Mouse (Mus musculus): ENCODE measurements at regions not wholly inside any gene's neighbourhood (a gene's known extent, or its start where the extent isn't known, plus 50 kb on each side); places are given as distances from the start of the nearest gene placed in this dataset.

DNA sequence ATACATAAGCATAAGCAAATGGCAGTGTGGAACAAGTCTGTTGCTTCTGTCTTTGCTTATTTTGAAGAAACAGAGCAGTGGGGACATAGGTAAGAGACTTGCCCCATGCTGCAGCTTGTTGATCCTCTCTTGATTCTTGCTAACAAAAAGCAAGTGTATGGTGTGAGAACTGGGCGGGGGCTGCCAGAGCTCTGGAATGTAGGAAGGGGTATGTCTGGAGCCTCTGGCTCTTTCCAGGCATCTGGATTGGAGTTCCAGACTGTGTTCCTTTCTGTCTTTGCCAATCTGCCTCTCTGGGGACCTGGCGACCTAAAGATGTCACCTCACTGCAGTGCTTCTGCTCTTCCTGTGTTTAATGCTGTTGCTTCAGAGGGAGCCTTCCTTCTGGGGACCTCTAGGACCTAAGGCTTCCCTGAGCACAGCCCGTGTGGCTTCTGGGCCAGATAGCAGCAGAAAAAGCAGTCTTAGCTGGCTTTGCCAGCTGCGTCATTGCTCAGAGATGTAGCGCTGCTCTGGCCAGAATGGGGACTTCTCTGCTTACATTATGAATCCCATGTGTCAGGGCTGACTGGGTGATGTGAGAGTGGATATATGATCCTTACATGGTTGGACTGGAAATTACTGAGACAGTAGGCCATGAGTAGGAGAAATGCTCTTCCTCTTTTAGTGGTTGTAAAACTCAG, 138.1 kb upstream of the Slit3 start:
- Histone ChIP-seq H3K27ac (ENCODE audit: low read depth) (no peak overlapping the region), H3K4me3 (ENCODE audit: low read depth, low read length) (no peak overlapping the region), H3K27me3 (ENCODE audit: insufficient read depth, low read length) (no peaks in the 10 kb centered on the region), H3K4me2 (ENCODE audit: low read depth, low read length) (no peak overlapping the region), H3K9me3 (ENCODE audit: low read length) (no peaks in the 10 kb centered on the region), H3K4me1 (ENCODE audit: insufficient read depth) (no peaks in the 10 kb centered on the region), H3K9ac (replicated peaks) (no peak overlapping the region), H3K36me3 (replicated peaks; ENCODE audit: insufficient read depth, low read length) (no peaks in the 10 kb centered on the region)
- WGBS (ENCODE audit: insufficient replicate concordance): 63% methylated on average over 5 of the region's 5 CpGs
- TF ChIP-seq CTCF (IDR thresholded peaks at IDR 0.05; ENCODE audit: low read depth) (no peak), EP300 (IDR thresholded peaks at IDR 0.05; ENCODE audit: low read depth) (no peak)
- ATAC-seq: no peak; the same call in 1 of the 2 replicates
- DNase-seq: no peak

DNA sequence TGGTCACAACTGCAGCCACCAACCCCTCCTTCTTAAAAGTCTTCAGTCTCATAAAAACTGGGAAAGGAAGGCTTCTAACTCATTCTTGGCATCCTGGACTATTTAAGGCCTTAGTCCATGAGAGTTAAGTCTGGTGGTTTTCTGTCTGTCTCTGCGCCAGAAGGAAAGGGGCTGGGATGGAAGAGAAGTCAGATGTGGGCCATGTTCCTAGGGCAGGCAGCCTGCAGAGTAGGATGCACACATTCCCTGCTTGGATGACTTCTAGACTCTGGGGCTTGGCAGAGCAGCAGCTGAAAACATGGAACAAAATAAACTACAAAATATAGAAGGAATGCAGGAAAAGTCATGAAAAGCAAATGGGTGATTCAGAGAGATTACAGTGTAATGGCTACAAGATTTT, 140.8 kb upstream of the Slit3 start:
- TF ChIP-seq CTCF (IDR thresholded peaks at IDR 0.05; ENCODE audit: low read depth) (no peak), EP300 (IDR thresholded peaks at IDR 0.05; ENCODE audit: low read depth) (no peak)
- no peak for DNase-seq
- Histone ChIP-seq H3K9me3 (ENCODE audit: low read length) (no peaks in the 10 kb centered on the region), H3K4me1 (ENCODE audit: insufficient read depth) (no peaks in the 10 kb centered on the region), H3K9ac (replicated peaks) (no peak overlapping the region), H3K4me2 (ENCODE audit: low read depth, low read length) (no peak overlapping the region), H3K27ac (ENCODE audit: low read depth) (no peak overlapping the region), H3K27me3 (ENCODE audit: insufficient read depth, low read length) (no peaks in the 10 kb centered on the region), H3K36me3 (replicated peaks; ENCODE audit: insufficient read depth, low read length) (no peaks in the 10 kb centered on the region), H3K4me3 (ENCODE audit: low read depth, low read length) (no peak overlapping the region)
- ATAC-seq: no peak
- 72% methylated on average over 1 of the region's 1 CpGs for WGBS (ENCODE audit: insufficient replicate concordance)

DNA sequence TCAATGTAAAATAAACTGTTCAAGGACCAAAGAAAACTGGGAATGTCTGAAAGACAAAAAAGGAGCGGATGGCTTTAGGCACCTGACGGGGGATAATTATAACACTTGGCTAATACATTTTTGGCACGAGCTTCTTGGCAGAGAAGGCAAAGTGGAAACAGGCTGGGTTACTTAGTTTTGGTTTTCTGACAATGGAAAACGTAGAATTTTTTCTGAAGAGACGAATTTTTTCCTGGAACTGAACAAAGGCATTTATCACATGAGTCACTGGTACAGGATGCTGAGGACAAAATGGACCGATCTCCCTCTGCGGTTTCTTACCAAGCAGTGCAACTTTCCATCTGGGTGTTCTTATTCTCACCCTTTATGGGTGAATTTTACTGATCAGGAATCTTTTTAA, 143.2 kb upstream of the Slit3 start:
- no peak overlapping the region for H3K4me3 ChIP-seq (ENCODE audit: low read depth, low read length)
- DNase-seq (no peak), ATAC-seq (no peak)
- 64% methylated on average over 7 of the region's 7 CpGs for WGBS (ENCODE audit: insufficient replicate concordance)
- H3K27ac ChIP-seq (ENCODE audit: low read depth): no peak overlapping the region
- no peaks in the 10 kb centered on the region for H3K9me3 ChIP-seq (ENCODE audit: low read length)
- no peaks in the 10 kb centered on the region for H3K36me3 ChIP-seq (replicated peaks; ENCODE audit: insufficient read depth, low read length)
- H3K4me1 ChIP-seq (ENCODE audit: insufficient read depth): 0 out of 2 replicates have a peak, but pooled peaks cover 3% of the 10 kb centered on the region
- no peak overlapping the region for H3K4me2 ChIP-seq (ENCODE audit: low read depth, low read length)
- no peak overlapping the region for H3K9ac ChIP-seq (replicated peaks)
- no peaks in the 10 kb centered on the region for H3K27me3 ChIP-seq (ENCODE audit: insufficient read depth, low read length)
- no peak for TF ChIP-seq EP300 (IDR thresholded peaks at IDR 0.05; ENCODE audit: low read depth)
- no peak for TF ChIP-seq CTCF (IDR thresholded peaks at IDR 0.05; ENCODE audit: low read depth)

DNA sequence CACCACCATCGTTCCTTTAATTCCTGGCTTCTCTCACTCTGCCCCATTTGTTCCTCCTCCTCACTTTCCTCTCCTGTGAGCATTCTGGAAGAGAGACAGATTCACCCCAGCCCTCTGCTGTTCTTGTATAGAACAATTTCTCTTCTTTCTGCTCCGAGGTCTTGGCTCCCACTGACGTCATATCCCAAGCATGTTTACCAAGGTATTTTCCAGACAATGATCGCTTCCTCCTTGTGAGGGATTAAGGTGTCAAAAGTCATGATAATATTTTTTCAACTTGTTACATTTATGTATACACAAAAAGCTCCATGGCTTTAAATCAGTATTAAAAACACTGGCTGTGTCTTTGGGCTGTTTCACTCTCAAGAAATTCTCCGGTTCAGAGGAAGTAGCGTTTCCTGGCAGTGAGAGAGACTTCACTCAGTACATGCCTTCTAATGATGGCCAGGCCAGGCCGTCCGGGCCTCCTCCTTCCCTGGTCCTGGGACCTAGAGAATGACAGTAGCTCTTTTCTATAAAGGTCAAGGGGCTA, 142.4 kb upstream of the Spdl1 start:
- no peaks in the 10 kb centered on the region for H3K9me3 ChIP-seq (ENCODE audit: low read length)
- H3K36me3 ChIP-seq (replicated peaks; ENCODE audit: insufficient read depth, low read length): no peaks in the 10 kb centered on the region
- 0 out of 2 replicates have a peak, but pooled peaks cover 3% of the 10 kb centered on the region for H3K4me1 ChIP-seq (ENCODE audit: insufficient read depth)
- TF ChIP-seq CTCF (IDR thresholded peaks at IDR 0.05; ENCODE audit: low read depth) (no peak), EP300 (IDR thresholded peaks at IDR 0.05; ENCODE audit: low read depth) (no peak)
- H3K9ac ChIP-seq (replicated peaks): no peak overlapping the region
- H3K4me2 ChIP-seq (ENCODE audit: low read depth, low read length): no peak overlapping the region
- H3K27ac ChIP-seq (ENCODE audit: low read depth): 0 out of 2 replicates have a peak overlapping the region, but pooled peaks have one; percentile 12
- DNase-seq: no peak
- ATAC-seq: no peak
- H3K27me3 ChIP-seq (ENCODE audit: insufficient read depth, low read length): no peaks in the 10 kb centered on the region
- H3K4me3 ChIP-seq (ENCODE audit: low read depth, low read length): no peak overlapping the region
- 53% methylated on average over 8 of the region's 8 CpGs for WGBS (ENCODE audit: insufficient replicate concordance)

DNA sequence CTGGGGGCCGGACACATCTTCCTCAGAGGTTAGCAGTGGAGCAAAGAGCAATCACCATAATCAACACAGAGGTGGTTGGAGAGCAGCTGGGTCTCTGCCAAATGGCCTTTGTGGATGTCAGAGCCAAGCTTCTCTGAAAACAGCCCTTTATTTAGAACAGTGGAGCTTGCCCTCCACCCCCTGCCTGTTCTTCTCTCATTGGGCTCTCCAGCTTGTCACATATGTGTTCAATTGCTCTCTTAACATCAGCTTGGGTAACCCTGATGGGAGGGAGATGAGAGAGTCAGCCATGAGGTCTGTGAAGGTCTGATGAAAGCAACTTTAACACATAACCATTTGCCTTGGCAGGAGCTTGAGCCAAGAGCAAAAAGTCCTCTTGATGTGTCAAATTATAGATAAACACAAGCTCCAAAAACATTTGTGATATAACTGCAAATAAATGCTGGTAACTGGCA, 140.1 kb upstream of the Spdl1 start:
- Histone ChIP-seq H3K4me2 (ENCODE audit: low read depth, low read length) (no peak overlapping the region), H3K36me3 (replicated peaks; ENCODE audit: insufficient read depth, low read length) (no peaks in the 10 kb centered on the region), H3K27ac (ENCODE audit: low read depth) (peak overlapping the region; percentile 88), H3K9ac (replicated peaks) (no peak overlapping the region), H3K4me3 (ENCODE audit: low read depth, low read length) (no peak overlapping the region), H3K4me1 (ENCODE audit: insufficient read depth) (0 out of 2 replicates have a peak, but pooled peaks cover 3% of the 10 kb centered on the region), H3K27me3 (ENCODE audit: insufficient read depth, low read length) (no peaks in the 10 kb centered on the region), H3K9me3 (ENCODE audit: low read length) (no peaks in the 10 kb centered on the region)
- ATAC-seq: peak; percentile 95
- TF ChIP-seq CTCF (IDR thresholded peaks at IDR 0.05; ENCODE audit: low read depth): no peak
- peak; percentile 27; the same call in 1 of the 2 replicates for TF ChIP-seq EP300 (IDR thresholded peaks at IDR 0.05; ENCODE audit: low read depth)
- WGBS (ENCODE audit: insufficient replicate concordance): 21% methylated on average over 1 of the region's 1 CpGs
- peak; percentile 76 for DNase-seq

DNA sequence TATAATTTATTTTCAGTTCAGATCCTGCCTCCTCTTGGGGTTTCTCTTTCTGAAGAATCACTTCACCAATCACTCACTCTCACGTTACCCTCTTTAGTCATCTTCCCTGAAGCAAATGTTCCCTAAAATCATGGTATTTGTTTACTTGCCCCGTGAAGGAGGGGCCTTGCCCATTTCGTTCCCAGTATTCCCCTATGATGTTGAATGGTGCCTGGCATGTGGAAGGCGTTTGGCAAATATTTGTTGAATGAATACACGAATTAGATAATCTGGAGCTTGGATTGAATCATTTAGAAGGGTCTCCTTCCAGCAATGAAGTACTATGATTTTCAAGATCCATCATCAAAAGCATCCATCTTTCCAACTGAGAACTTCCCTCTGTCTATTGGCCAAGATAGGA, 139.6 kb upstream of the Spdl1 start:
- ATAC-seq (peak; percentile 75), DNase-seq (no peak)
- Histone ChIP-seq H3K27ac (ENCODE audit: low read depth) (peak overlapping the region; percentile 88), H3K4me1 (ENCODE audit: insufficient read depth) (0 out of 2 replicates have a peak, but pooled peaks cover 3% of the 10 kb centered on the region), H3K27me3 (ENCODE audit: insufficient read depth, low read length) (no peaks in the 10 kb centered on the region), H3K4me3 (ENCODE audit: low read depth, low read length) (no peak overlapping the region), H3K9ac (replicated peaks) (no peak overlapping the region), H3K9me3 (ENCODE audit: low read length) (no peaks in the 10 kb centered on the region), H3K36me3 (replicated peaks; ENCODE audit: insufficient read depth, low read length) (no peaks in the 10 kb centered on the region), H3K4me2 (ENCODE audit: low read depth, low read length) (peak overlapping the region; percentile 31; the same call in 1 of the 2 replicates)
- no peak for TF ChIP-seq EP300 (IDR thresholded peaks at IDR 0.05; ENCODE audit: low read depth)
- TF ChIP-seq CTCF (IDR thresholded peaks at IDR 0.05; ENCODE audit: low read depth): no peak
- 39% methylated on average over 5 of the region's 5 CpGs for WGBS (ENCODE audit: insufficient replicate concordance)
